Mouse (Mus musculus): ENCODE data around the gene Ddi2. TPM values are rescaled to one million over a fixed set of nuclear protein-coding genes. Genes with fewer than 3 reads are reported as not detected.

Gene Ddi2
- total RNA-seq, 2 experiments from 2014 or later, result 57.5 to 62.5 TPM

Other genes starting within 250 kb of the Ddi2 start
- 10 to 100 TPM; 21.4 to 21.9 TPM for gene Spen, start 184.8 kb downstream of the Ddi2 start, total RNA-seq (2021)
- gene Fblim1, start 117.3 kb downstream of the Ddi2 start, total RNA-seq (2021), result 1 to 10 TPM in 1 of 2 experiments, under 1 TPM in 1; 0.90 to 1.1 TPM
- gene Tmem82, start 104.8 kb downstream of the Ddi2 start, total RNA-seq (2021), result under 1 TPM; 0.55 to 0.62 TPM
- gene Slc25a34, start 99.6 kb downstream of the Ddi2 start, total RNA-seq (2021), result 10 to 100 TPM; 13.3 to 15.7 TPM
- 10 to 100 TPM; 28.9 to 34.5 TPM for gene Plekhm2, start 58.5 kb downstream of the Ddi2 start, total RNA-seq (2021)
- gene Rsc1a1, start 37.8 kb downstream of the Ddi2 start, total RNA-seq (2021), result 1 to 10 TPM; 4.1 to 5.2 TPM
- not detected for gene Agmat, start 23.3 kb upstream of the Ddi2 start, total RNA-seq (2021)
- 10 to 100 TPM; 13.2 to 13.3 TPM for gene Dnajc16, start 67.5 kb upstream of the Ddi2 start, total RNA-seq (2021)
- 1 to 10 TPM; 2.4 TPM for gene Casp9, start 70.2 kb upstream of the Ddi2 start, total RNA-seq (2021)
- under 1 TPM in 1 of 2 experiments, not detected in 1; 0.78 TPM for gene Cela2a, start 102.7 kb upstream of the Ddi2 start, total RNA-seq (2021)
- gene Ctrc, start 122.9 kb upstream of the Ddi2 start, total RNA-seq (2021), result not detected
- gene Efhd2, start 151.5 kb upstream of the Ddi2 start, total RNA-seq (2021), result 1 to 10 TPM; 2.8 to 4.7 TPM